Mouse (Mus musculus) limb, embryonic 10.5 days (tissue): Measurements from ENCODE around the gene Tecr. TPM values are rescaled to one million over a fixed set of nuclear protein-coding genes. Genes with fewer than 3 reads are reported as not detected.

Source experiments
- DNase-seq: peaks from one replicate; pipeline ENCODE4 v3.0.0-alpha.2; 2017; ENCODE audit warnings: low spot score
- H3K27ac ChIP-seq: fragments of 300-500 bp; sonication (generic); 2 replicates; pipeline ENCODE4 v1.5.1; 2016; ENCODE audit warnings: mild to moderate bottlenecking
- H3K27me3 ChIP-seq: fragments of 300-500 bp; sonication (generic); 2 replicates; pipeline ENCODE4 v1.6.1; 2016; ENCODE audit warnings: low read depth, mild to moderate bottlenecking; ENCODE audit not compliant: poor library complexity, severe bottlenecking
- H3K36me3 ChIP-seq: fragments of 300-500 bp; sonication (generic); 2 replicates; pipeline ENCODE4 v1.6.1; 2016; ENCODE audit warnings: mild to moderate bottlenecking, moderate library complexity
- H3K4me1 ChIP-seq: fragments of 300-500 bp; sonication (generic); 2 replicates; pipeline ENCODE4 v1.6.1; 2016
- H3K4me3 ChIP-seq: fragments of 300-500 bp; sonication (generic); 2 replicates; pipeline ENCODE4 v1.5.1; 2016; ENCODE audit warnings: mild to moderate bottlenecking, moderate library complexity
- H3K9me3 ChIP-seq: fragments of 300-500 bp; sonication (generic); replicated peaks from 2 replicates; pipeline ENCODE4 v1.6.1; 2016; ENCODE audit warnings: mild to moderate bottlenecking
- WGBS: fragments of 180-500 bp; shearing (Covaris S2); methylation state at CpG from one replicate; pipeline ENCODE4 v1.1.7; 2016; 5-methylcytosine and 5-hydroxymethylcytosine counted together
- polyA plus RNA-seq: library from polyadenylated mRNA; unstranded; fragments of >200 nt; fragmentation: Nextera tagmentation; extraction: Ambion mirVana; gene quantifications from 2 replicates; pipeline ENCODE4 v1.2.1, GENCODE M21; 2016

Tecr gene
- polyA plus RNA-seq, 1 experiment from 2014 or later = 695 TPM

DNA sequence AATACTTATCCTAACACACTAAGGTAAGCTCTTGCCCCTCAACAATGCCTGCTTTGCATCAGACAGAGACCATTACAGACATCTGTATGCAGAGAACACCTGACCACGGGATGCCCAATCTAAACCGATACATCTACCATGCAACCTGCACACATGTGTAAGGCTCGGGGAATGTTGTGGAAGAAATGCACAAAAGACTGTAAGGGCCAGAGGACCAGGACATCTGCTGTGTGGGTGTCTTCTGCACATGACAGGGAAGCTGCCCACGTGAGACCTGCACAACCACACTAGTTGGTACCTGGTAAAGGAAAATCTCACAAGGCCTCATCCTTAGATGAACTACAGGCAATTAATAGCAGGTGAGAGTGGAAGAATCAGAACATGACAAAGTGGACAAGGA is 44.5 kb downstream of the Tecr start:
- Histone ChIP-seq H3K36me3 (no peaks in the 10 kb centered on the region), H3K27me3 (no peaks in the 10 kb centered on the region), H3K27ac (no peak overlapping the region), H3K9me3 (no peaks in the 10 kb centered on the region), H3K4me3 (no peak overlapping the region), H3K4me1 (peaks cover 15% of the 10 kb centered on the region)
- DNase-seq = no peak
- 77% methylated on average over 4 of the region's 4 CpGs for WGBS

DNA sequence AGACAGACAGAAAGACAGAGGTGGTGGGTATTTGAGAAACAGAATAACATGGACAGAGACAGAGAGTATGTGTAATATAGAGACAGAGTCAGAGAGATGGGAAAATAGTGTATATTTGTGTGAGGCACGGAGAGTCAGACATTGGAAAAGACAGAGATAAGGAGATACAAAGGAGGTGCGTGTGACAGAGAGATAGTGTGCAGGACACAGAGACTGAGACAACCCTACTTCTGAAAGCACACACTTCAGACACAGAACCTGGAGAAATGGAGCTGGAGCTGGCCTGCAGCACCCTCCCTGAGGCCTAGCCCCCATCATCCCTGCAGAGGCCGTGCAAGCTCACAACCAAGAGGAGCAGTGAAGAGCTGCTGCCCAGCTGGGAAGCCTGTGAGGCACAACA is 45.1 kb downstream of the Tecr start:
- H3K4me3 ChIP-seq = no peak overlapping the region
- H3K27me3 ChIP-seq = no peaks in the 10 kb centered on the region
- 91% methylated on average over 3 of the region's 3 CpGs for WGBS
- no peak for DNase-seq
- no peaks in the 10 kb centered on the region for H3K36me3 ChIP-seq
- no peak overlapping the region for H3K27ac ChIP-seq
- H3K4me1 ChIP-seq = peaks cover 9% of the 10 kb centered on the region
- no peaks in the 10 kb centered on the region for H3K9me3 ChIP-seq

DNA sequence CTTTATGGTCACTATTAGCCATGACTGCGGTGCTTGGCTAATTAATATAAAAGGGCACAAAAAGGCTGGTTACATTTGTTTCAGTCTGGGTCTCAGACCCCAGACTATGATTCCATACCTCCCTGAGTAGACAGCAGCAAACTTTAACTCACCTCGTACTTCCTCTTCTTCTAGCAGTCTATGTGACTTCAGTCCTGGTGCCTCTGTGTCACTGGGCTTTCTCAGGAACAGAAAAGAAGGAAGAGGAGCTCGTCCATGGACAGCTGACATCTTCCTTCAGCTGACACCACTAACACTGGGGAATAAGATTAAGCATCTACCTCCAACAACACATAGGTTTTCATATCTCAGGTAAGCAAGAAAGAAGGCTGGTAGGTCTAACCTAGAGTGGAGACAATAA is 72.0 kb downstream of the Tecr start, which contains the start of gene Olfr370:
Gene Olfr370 (plus strand): TSS at position 45 of the 400 bp plus-strand sequence.
- H3K9me3 ChIP-seq = no peaks in the 10 kb centered on the region
- H3K4me1 ChIP-seq = no peaks in the 10 kb centered on the region
- DNase-seq = no peak
- 78% methylated on average over 3 of the region's 3 CpGs for WGBS
- H3K4me3 ChIP-seq = no peak within 1 kb of the TSS
- H3K27me3 ChIP-seq = no peaks in the 10 kb centered on the region
- H3K27ac ChIP-seq = no peak within 1 kb of the TSS
- H3K36me3 ChIP-seq = no peaks in the 10 kb centered on the region

DNA sequence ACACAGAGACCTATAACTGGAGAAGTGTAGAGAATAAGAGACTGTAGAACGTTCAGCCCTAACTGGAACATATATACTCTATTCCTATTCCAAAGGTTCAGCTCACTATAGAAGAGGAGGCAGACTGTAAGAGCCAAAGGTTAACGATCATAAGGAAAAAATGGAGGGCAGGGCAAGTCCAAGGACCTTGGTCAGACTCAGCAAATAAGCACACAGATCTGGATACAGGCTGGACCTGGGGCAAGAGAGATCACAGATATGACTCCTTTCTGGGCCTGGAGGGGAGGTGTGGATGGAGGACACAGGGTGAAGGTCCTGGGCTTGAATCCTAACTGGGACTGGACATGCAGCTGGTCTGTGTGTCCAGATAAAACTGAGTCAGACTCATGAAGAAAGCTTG is 73.0 kb downstream of the Tecr start:
- WGBS = 86% methylated on average over 2 of the region's 2 CpGs
- Histone ChIP-seq H3K27me3 (no peaks in the 10 kb centered on the region), H3K4me3 (no peak overlapping the region), H3K9me3 (no peaks in the 10 kb centered on the region), H3K4me1 (no peaks in the 10 kb centered on the region), H3K36me3 (no peaks in the 10 kb centered on the region), H3K27ac (no peak overlapping the region)
- DNase-seq = no peak

Other genes with a start within 250 kb of the Tecr start
- gene Clgn, start 218.1 kb downstream of the Tecr start, polyA plus RNA-seq = 1.5 and 2.0 TPM in 2 replicates
- 97.0 and 97.6 TPM in 2 replicates for gene Scoc, start 149.6 kb downstream of the Tecr start, polyA plus RNA-seq
- gene Olfr370, start 72.2 kb downstream of the Tecr start, polyA plus RNA-seq = not detected in 2 replicates
- gene Ndufb7, start 41.3 kb downstream of the Tecr start, polyA plus RNA-seq = 316 and 317 TPM in 2 replicates
- 78.0 and 89.8 TPM in 2 replicates for gene Dnajb1, start 222 bp upstream of the Tecr start, polyA plus RNA-seq
- gene Gipc1, start 44.7 kb upstream of the Tecr start, polyA plus RNA-seq = 185 and 206 TPM in 2 replicates
- gene Ptger1, start 58.7 kb upstream of the Tecr start, polyA plus RNA-seq = 0.64 TPM in 2 replicates
- gene Pkn1, start 91.2 kb upstream of the Tecr start, polyA plus RNA-seq = 38.6 and 41.4 TPM in 2 replicates
- 295 and 349 TPM in 2 replicates for gene Ddx39, start 107.2 kb upstream of the Tecr start, polyA plus RNA-seq
- gene Adgre5, start 133.4 kb upstream of the Tecr start, polyA plus RNA-seq = 15.6 and 25.8 TPM in 2 replicates